Mouse (Mus musculus) G1E (cell line): ENCODE measurements at regions not wholly inside any gene's neighbourhood (a gene's known extent, or its start where the extent isn't known, plus 50 kb on each side); places are given as distances from the start of the nearest gene placed in this dataset.

Experiments used
- ATAC-seq: 2 replicates; pipeline ENCODE4 v1.8.0; 2016; ENCODE audit warnings: mild to moderate bottlenecking; ENCODE audit not compliant: insufficient number of reproducible peaks, poor library complexity, low FRiP score, severe bottlenecking; ENCODE audit errors: extremely low read depth
- DNase-seq: peaks from one replicate; pipeline ENCODE4 v3.0.0; 2012; ENCODE audit warnings: low spot score
- H3K27me3 ChIP-seq: 2 replicates; pipeline ENCODE4 v1.6.1; 2012; ENCODE audit warnings: mild to moderate bottlenecking, low read length, inconsistent platforms; ENCODE audit not compliant: insufficient read depth
- H3K36me3 ChIP-seq: replicated peaks from 2 replicates; pipeline ENCODE3; 2012; ENCODE audit warnings: mild to moderate bottlenecking, inconsistent platforms
- H3K4me1 ChIP-seq: 2 replicates; pipeline ENCODE4 v1.6.1; 2012; ENCODE audit warnings: low read depth, low read length, inconsistent platforms, mixed read lengths; ENCODE audit not compliant: insufficient read depth
- H3K4me3 ChIP-seq: 2 replicates; pipeline ENCODE4 v1.5.1; 2012; ENCODE audit warnings: low read depth, mild to moderate bottlenecking, inconsistent platforms, low read length, moderate library complexity, mixed read lengths
- H3K9me3 ChIP-seq: replicated peaks from 2 replicates; pipeline ENCODE4 v1.6.1; 2012; ENCODE audit warnings: inconsistent platforms
- CTCF ChIP-seq: IDR thresholded peaks from 2 replicates; pipeline ENCODE4 v1.5.1; 2012; ENCODE audit warnings: low read depth, low read length, inconsistent platforms, mixed read lengths
- GATA1 ChIP-seq: IDR thresholded peaks from 2 replicates; pipeline ENCODE4 v1.6.1; 2012; ENCODE audit warnings: borderline replicate concordance, low read length, inconsistent platforms, mixed read lengths
- GATA2 ChIP-seq: IDR thresholded peaks from 2 replicates; pipeline ENCODE4 v1.6.1; 2012; ENCODE audit warnings: low read depth, low read length, inconsistent platforms, borderline replicate concordance
- POLR2AphosphoS5 ChIP-seq: IDR thresholded peaks from 2 replicates; pipeline ENCODE4 v1.6.1; 2012; ENCODE audit warnings: low read depth, low read length, inconsistent platforms; ENCODE audit not compliant: insufficient replicate concordance
- TAL1 ChIP-seq: conservative IDR thresholded peaks from 2 replicates; pipeline ENCODE4 v1.6.1; 2012; ENCODE audit warnings: low read depth, low read length, inconsistent platforms, mixed read lengths

- Histone ChIP-seq H3K36me3 (no peaks in the 10 kb centered on the region), H3K4me1 (peaks cover 9% of the 10 kb centered on the region; the same call in 1 of the 2 replicates), H3K4me3 (no peak overlapping the region), H3K27me3 (peaks cover 5% of the 10 kb centered on the region; the same call in 1 of the 2 replicates), H3K9me3 (no peaks in the 10 kb centered on the region)
- TF ChIP-seq GATA2 = no peak
- no peak for TF ChIP-seq CTCF
- no peak for TF ChIP-seq GATA1
- TF ChIP-seq TAL1 = no peak
- no peak for TF ChIP-seq POLR2AphosphoS5
- no peak; the same call in 1 of the 2 replicates for ATAC-seq
- no peak for DNase-seq
These were observed 82.1 kb upstream of the Cpsf6 start for GRCm38 (mm10) chr10:117461791-117462516.

- H3K36me3 ChIP-seq = no peaks in the 10 kb centered on the region
- ATAC-seq (no peak), DNase-seq (no peak)
- peaks cover 9% of the 10 kb centered on the region; the same call in 1 of the 2 replicates for H3K27me3 ChIP-seq
- TF ChIP-seq TAL1 (no peak), GATA1 (no peak), GATA2 (no peak), CTCF (no peak), POLR2AphosphoS5 (no peak)
- no peaks in the 10 kb centered on the region for H3K9me3 ChIP-seq
- H3K4me1 ChIP-seq = peaks cover 9% of the 10 kb centered on the region; the same call in 1 of the 2 replicates
- H3K4me3 ChIP-seq = no peak overlapping the region
These were observed 81.4 kb upstream of the Cpsf6 start for GRCm38 (mm10) chr10:117461261-117461660.

- Histone ChIP-seq H3K36me3 (no peaks in the 10 kb centered on the region), H3K4me3 (no peak overlapping the region), H3K9me3 (no peaks in the 10 kb centered on the region), H3K27me3 (peaks cover 9% of the 10 kb centered on the region; the same call in 1 of the 2 replicates), H3K4me1 (peaks cover 9% of the 10 kb centered on the region; the same call in 1 of the 2 replicates)
- TF ChIP-seq GATA2 (no peak), TAL1 (no peak), GATA1 (no peak)
- ATAC-seq (no peak), DNase-seq (no peak)
These were observed 80.5 kb upstream of the Cpsf6 start for GRCm38 (mm10) chr10:117460366-117460730.

GRCm38 (mm10) chr10:117459651-117460365 is 80.0 kb upstream of the Cpsf6 start:
- H3K36me3 ChIP-seq = no peaks in the 10 kb centered on the region
- H3K4me1 ChIP-seq = peaks cover 9% of the 10 kb centered on the region; the same call in 1 of the 2 replicates
- peaks cover 9% of the 10 kb centered on the region; the same call in 1 of the 2 replicates for H3K27me3 ChIP-seq
- ATAC-seq (no peak), DNase-seq (no peak)
- H3K9me3 ChIP-seq = no peaks in the 10 kb centered on the region
- H3K4me3 ChIP-seq = no peak overlapping the region
- TF ChIP-seq GATA1 (no peak), CTCF (no peak), TAL1 (no peak), GATA2 (no peak)

GRCm38 (mm10) chr10:117459041-117459475 is 79.2 kb upstream of the Cpsf6 start:
- Histone ChIP-seq H3K4me1 (peaks cover 9% of the 10 kb centered on the region; the same call in 1 of the 2 replicates), H3K27me3 (peaks cover 9% of the 10 kb centered on the region; the same call in 1 of the 2 replicates), H3K36me3 (no peaks in the 10 kb centered on the region), H3K9me3 (no peaks in the 10 kb centered on the region), H3K4me3 (no peak overlapping the region)
- ATAC-seq (no peak), DNase-seq (no peak)
- no peak for TF ChIP-seq TAL1
- no peak for TF ChIP-seq GATA1
- no peak for TF ChIP-seq GATA2
- TF ChIP-seq POLR2AphosphoS5 = no peak
- TF ChIP-seq CTCF = no peak

- no peak for TF ChIP-seq GATA1
- TF ChIP-seq CTCF = no peak
- TF ChIP-seq GATA2 = no peak
- no peak for TF ChIP-seq TAL1
- no peak for TF ChIP-seq POLR2AphosphoS5
- DNase-seq (no peak), ATAC-seq (no peak)
- Histone ChIP-seq H3K27me3 (peaks cover 9% of the 10 kb centered on the region; the same call in 1 of the 2 replicates), H3K4me3 (no peak overlapping the region), H3K4me1 (peaks cover 9% of the 10 kb centered on the region; the same call in 1 of the 2 replicates), H3K36me3 (no peaks in the 10 kb centered on the region), H3K9me3 (no peaks in the 10 kb centered on the region)
These were observed 78.6 kb upstream of the Cpsf6 start for GRCm38 (mm10) chr10:117458271-117459040.
